Comparison of ENCODE assay signal across 8 mouse cellular contexts in genomic region chr7:70117930-70118922, GRCm38 (mm10).
DNase-seq lines count a peak whose midpoint lies in the region; ATAC-seq and TF ChIP-seq lines count a peak whose summit lies in the region.

No protein-coding gene starts in this region.

- no peaks in the 10 kb centered on the region for H3K36me3 ChIP-seq in heart, embryonic 14.5 days (ENCODE audit: control insufficient read depth, insufficient read depth, low read length)
- H3K36me3 ChIP-seq in hindbrain, embryonic 13.5 days: no peaks in the 10 kb centered on the region
- no peaks in the 10 kb centered on the region for H3K36me3 ChIP-seq in liver, embryonic 14.5 days (replicated peaks; ENCODE audit: control insufficient read depth, insufficient read depth, low read depth)
- no peaks in the 10 kb centered on the region for H3K36me3 ChIP-seq in stomach, embryonic 14.5 days (ENCODE audit: control insufficient read depth, insufficient read depth, low read length)

- no peaks in the 10 kb centered on the region for H3K9me3 ChIP-seq in heart, embryonic 14.5 days (ENCODE audit: control insufficient read depth, low read length)
- H3K9me3 ChIP-seq in hindbrain, embryonic 13.5 days: no peaks in the 10 kb centered on the region
- no peaks in the 10 kb centered on the region for H3K9me3 ChIP-seq in liver, embryonic 14.5 days (ENCODE audit: control insufficient read depth, low read length)
- no peaks in the 10 kb centered on the region for H3K9me3 ChIP-seq in stomach, embryonic 14.5 days (ENCODE audit: control insufficient read depth, low read depth, low read length)

- H3K9ac ChIP-seq in heart, embryonic 14.5 days (ENCODE audit: low read length): peak overlapping the region; percentile 36; the same call in 1 of the 2 replicates
- H3K9ac ChIP-seq in hindbrain, embryonic 13.5 days: peak overlapping the region; percentile 53
- no peak overlapping the region for H3K9ac ChIP-seq in liver, embryonic 14.5 days (replicated peaks)
- H3K9ac ChIP-seq in stomach, embryonic 14.5 days (replicated peaks; ENCODE audit: low read depth, low read length): no peak overlapping the region

- H3K4me1 ChIP-seq in heart, embryonic 14.5 days (ENCODE audit: control insufficient read depth in 2 of 2, insufficient read depth in 2 of 2, low read length in 2 of 2): 0 out of 4 replicates have a peak, but pooled peaks cover 0 to 3% of the 10 kb centered on the region in 2 experiments
- peaks cover 12% of the 10 kb centered on the region for H3K4me1 ChIP-seq in hindbrain, embryonic 13.5 days (replicated peaks)
- 0 out of 4 replicates have a peak, but pooled peaks cover 0 to 1% of the 10 kb centered on the region in 2 experiments for H3K4me1 ChIP-seq in liver, embryonic 14.5 days (replicated peaks; ENCODE audit: control insufficient read depth in 2 of 2, insufficient read depth in 2 of 2, low read length in 1 of 2)
- H3K4me1 ChIP-seq in stomach, embryonic 14.5 days (ENCODE audit: control insufficient read depth, insufficient read depth, low read length): no peaks in the 10 kb centered on the region

- DNase-seq in heart, adult 8-10 months (ENCODE audit: low spot score): no peak
- DNase-seq in embryo, embryonic 11 days: peak; percentile 67
- no peak for DNase-seq in liver, embryonic 14.5 days (ENCODE audit: low read depth in 3 of 3, low spot score in 3 of 3)
- DNase-seq in cerebellum, adult 8-10 months: no peak

- 15% methylated on average over 21 of the region's 21 CpGs for WGBS in heart, embryonic 14.5 days
- WGBS in hindbrain, embryonic 13.5 days: 8% methylated on average over 21 of the region's 21 CpGs
- 23% methylated on average over 21 of the region's 21 CpGs for WGBS in liver, embryonic 14.5 days (ENCODE audit: insufficient replicate concordance)
- 16% methylated on average over 21 of the region's 21 CpGs for WGBS in stomach, embryonic 14.5 days

- no peak for TF ChIP-seq EP300 in liver, embryonic 14.5 days (IDR thresholded peaks at IDR 0.05; ENCODE audit: low read depth)

- TF ChIP-seq CTCF in liver, embryonic 14.5 days (IDR thresholded peaks at IDR 0.05; ENCODE audit: low read depth): no peak

- no peak overlapping the region for H3K27ac ChIP-seq in heart, embryonic 14.5 days (replicated peaks in 1 of 2; ENCODE audit: control insufficient read depth in 1 of 2, insufficient read depth in 1 of 2, low read depth in 2 of 2, low read length in 2 of 2)
- H3K27ac ChIP-seq in hindbrain, embryonic 13.5 days: peak overlapping the region; percentile 77
- H3K27ac ChIP-seq in liver, embryonic 14.5 days: no peak overlapping the region
- H3K27ac ChIP-seq in stomach, embryonic 14.5 days (ENCODE audit: low read length): no peak overlapping the region

- no peak for ATAC-seq in heart, embryonic 14.5 days (ENCODE audit: insufficient number of reproducible peaks, insufficient read depth, low FRiP score, low read depth)
- ATAC-seq in hindbrain, embryonic 13.5 days (ENCODE audit: low FRiP score): peak; percentile 86
- no peak for ATAC-seq in liver, embryonic 14.5 days (ENCODE audit: insufficient read depth)
- no peak for ATAC-seq in stomach, embryonic 14.5 days (ENCODE audit: insufficient number of reproducible peaks, insufficient read depth, low FRiP score, low read depth)
- ATAC-seq in frontal cortex, adult (ENCODE audit: low TSS enrichment): no peak

- H3K4me2 ChIP-seq in heart, embryonic 14.5 days (ENCODE audit: low read length): peak overlapping the region; percentile 73
- peak overlapping the region; percentile 64 for H3K4me2 ChIP-seq in hindbrain, embryonic 13.5 days
- H3K4me2 ChIP-seq in liver, embryonic 14.5 days (ENCODE audit: low read depth): peak overlapping the region; percentile 4
- peak overlapping the region; percentile 54 for H3K4me2 ChIP-seq in stomach, embryonic 14.5 days (replicated peaks; ENCODE audit: low read depth, low read length)

- peak overlapping the region; percentile 9 to 37 for H3K4me3 ChIP-seq in heart, embryonic 14.5 days (ENCODE audit: control insufficient read depth in 1 of 2, insufficient read depth in 1 of 2, low read depth in 1 of 2, low read length in 2 of 2)
- peak overlapping the region; percentile 36 for H3K4me3 ChIP-seq in hindbrain, embryonic 13.5 days
- no peak overlapping the region for H3K4me3 ChIP-seq in liver, embryonic 14.5 days (ENCODE audit: insufficient read depth in 1 of 2, low read depth in 2 of 2, low read length in 2 of 2)
- peak overlapping the region; percentile 26 for H3K4me3 ChIP-seq in stomach, embryonic 14.5 days (ENCODE audit: low read depth, low read length)

- peaks cover 23% of the 10 kb centered on the region for H3K27me3 ChIP-seq in heart, embryonic 14.5 days (ENCODE audit: control insufficient read depth, insufficient read depth, low read length)
- H3K27me3 ChIP-seq in hindbrain, embryonic 13.5 days: peaks cover 55% of the 10 kb centered on the region
- H3K27me3 ChIP-seq in liver, embryonic 14.5 days (ENCODE audit: control insufficient read depth, insufficient read depth, low read length): no peaks in the 10 kb centered on the region
- H3K27me3 ChIP-seq in stomach, embryonic 14.5 days (ENCODE audit: control insufficient read depth, insufficient read depth, low read length): no peaks in the 10 kb centered on the region

Comparison
In these comparisons a context has a peak if more than half of its experiments do, and no peak if none do; other contexts are left out.
1. H3K4me2 ChIP-seq: peak in every context shown above with its lines; median percentile 73 in heart, embryonic 14.5 days; 64 in hindbrain, embryonic 13.5 days; 54 in stomach, embryonic 14.5 days; 4 in liver, embryonic 14.5 days.
2. H3K4me3 ChIP-seq: peak in heart, embryonic 14.5 days (2 of 2), hindbrain, embryonic 13.5 days (single experiment) and stomach, embryonic 14.5 days (single experiment); none in liver, embryonic 14.5 days (0 of 2).
3. H3K9ac ChIP-seq: peak in heart, embryonic 14.5 days (single experiment) and hindbrain, embryonic 13.5 days (single experiment); none in liver, embryonic 14.5 days (single experiment) and stomach, embryonic 14.5 days (single experiment).